Mouse (Mus musculus) thymus, adult 2 months (tissue): ENCODE measurements around the gene Rundc3a. TPM values are rescaled to one million over a fixed set of nuclear protein-coding genes. Genes with fewer than 3 reads are reported as not detected.
A peak's percentile ranks its signal among the peaks of the same experiment; 100 is the strongest.

Source experiments
- DNase-seq: peaks from one replicate; pipeline ENCODE4 v3.0.0; 2021
- H3K27ac ChIP-seq: fragments of 200-500 bp; 2 replicates; pipeline ENCODE4 v1.5.1; 2012; ENCODE audit warnings: low read length, control low read depth; ENCODE audit not compliant: control insufficient read depth, insufficient read depth
- H3K27me3 ChIP-seq: fragments of 200-500 bp; 2 replicates; pipeline ENCODE4 v1.6.1; 2012; ENCODE audit warnings: mild to moderate bottlenecking, low read length, moderate library complexity, mixed read lengths; ENCODE audit not compliant: control insufficient read depth, insufficient read depth
- H3K36me3 ChIP-seq: fragments of 200-500 bp; 2 replicates; pipeline ENCODE4 v1.6.1; 2012; ENCODE audit warnings: mild to moderate bottlenecking, low read length, moderate library complexity; ENCODE audit not compliant: control insufficient read depth, insufficient read depth
- H3K4me1 ChIP-seq: fragments of 200-500 bp; replicated peaks from 2 replicates; pipeline ENCODE4 v1.6.1; 2012; ENCODE audit warnings: low read length; ENCODE audit not compliant: control insufficient read depth, insufficient read depth
- H3K4me3 ChIP-seq: fragments of 200-500 bp; 2 replicates; pipeline ENCODE4 v1.5.1; 2012; ENCODE audit warnings: mild to moderate bottlenecking, low read length, control low read depth, moderate library complexity; ENCODE audit not compliant: control insufficient read depth, insufficient read depth
- CTCF ChIP-seq: fragments of 200-500 bp; IDR thresholded peaks from 2 replicates; pipeline ENCODE4 v1.5.1; 2012; ENCODE audit warnings: mild to moderate bottlenecking, control low read depth, low read length, moderate library complexity, borderline replicate concordance; ENCODE audit not compliant: control insufficient read depth, poor library complexity, insufficient read depth; ENCODE audit errors: extremely low read depth
- POLR2A ChIP-seq: fragments of 200-500 bp; IDR thresholded peaks from 2 replicates; pipeline ENCODE4 v1.6.1; 2012; ENCODE audit warnings: mild to moderate bottlenecking, low read length, control low read depth, moderate library complexity; ENCODE audit not compliant: control insufficient read depth, poor library complexity, insufficient read depth; ENCODE audit errors: extremely low read depth
- WGBS: fragments of 180-500 bp; shearing (Covaris S2); methylation state at CpG from one replicate; pipeline ENCODE4 v1.1.7; 2018; 5-methylcytosine and 5-hydroxymethylcytosine counted together
- polyA plus RNA-seq: library from polyadenylated mRNA; depleted of rRNA; stranded (reverse); fragments of >200 nt; gene quantifications from 2 replicates; pipeline ENCODE4 v1.2.3, GENCODE M21; 2012

Rundc3a gene
- polyA plus RNA-seq, 1 experiment: 8.1 TPM

GRCm38 (mm10) chr11:102437120-102438061 lies 44.2 kb downstream of the Rundc3a start:
- H3K27me3 ChIP-seq: peaks cover 3% of the 10 kb centered on the region; the same call in 1 of the 2 replicates
- peaks cover 16% of the 10 kb centered on the region for H3K4me1 ChIP-seq
- no peaks in the 10 kb centered on the region for H3K36me3 ChIP-seq
- H3K27ac ChIP-seq: no peak overlapping the region
- no peak for TF ChIP-seq CTCF
- TF ChIP-seq POLR2A: no peak
- DNase-seq: no peak
- 59% methylated on average over 87 of the region's 87 CpGs for WGBS
- H3K4me3 ChIP-seq: peak overlapping the region; percentile 24

DNA sequence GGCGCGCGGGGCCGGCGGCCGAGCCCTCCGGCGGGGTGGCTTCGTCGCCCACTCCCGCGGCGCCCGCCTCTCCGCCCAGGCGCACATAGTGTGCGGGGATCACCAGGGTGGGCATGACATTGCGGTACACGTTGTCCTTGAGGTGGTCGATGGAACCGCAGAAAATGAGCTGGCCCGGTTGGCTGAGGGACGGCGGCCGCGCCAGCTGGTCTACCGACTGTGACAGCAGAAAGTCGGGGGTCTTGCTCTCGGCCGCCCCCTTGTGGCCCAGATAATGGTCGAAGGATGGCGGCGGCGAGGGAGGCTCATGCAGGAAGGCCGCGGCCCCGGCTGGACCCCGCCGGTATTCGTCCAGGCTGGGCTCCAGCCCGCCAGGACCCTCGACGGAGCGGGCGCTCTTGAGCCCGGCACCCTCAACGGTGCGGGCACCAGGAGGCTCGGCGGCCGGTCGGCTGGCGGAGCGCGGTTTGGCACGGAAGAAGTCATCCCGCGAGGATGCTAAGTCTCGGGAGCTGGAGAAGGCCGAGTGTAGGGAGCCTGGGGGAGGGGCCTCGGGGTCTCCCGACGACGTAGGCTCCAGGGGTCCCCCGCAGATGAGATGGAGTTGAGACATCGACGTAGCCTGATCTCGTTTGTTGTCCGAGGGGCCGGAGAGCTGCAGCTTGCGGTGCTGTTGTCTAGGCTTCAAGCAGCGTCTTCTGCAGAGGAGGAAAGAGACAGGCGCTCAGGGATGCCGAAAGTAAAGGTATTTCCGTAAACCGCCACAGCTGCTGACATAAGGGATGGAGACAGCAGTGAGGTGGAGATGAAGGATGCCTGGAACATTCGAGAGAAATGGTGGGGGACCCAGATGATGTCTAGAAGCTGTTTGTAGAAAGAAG lies 45.2 kb downstream of the Rundc3a start:
- 50% methylated on average over 77 of the region's 77 CpGs for WGBS
- DNase-seq: peak; percentile 71
- Histone ChIP-seq H3K27ac (no peak overlapping the region), H3K36me3 (no peaks in the 10 kb centered on the region), H3K4me1 (0 out of 2 replicates have a peak, but pooled peaks cover 9% of the 10 kb centered on the region), H3K4me3 (peak overlapping the region; percentile 24), H3K27me3 (peaks cover 3% of the 10 kb centered on the region; the same call in 1 of the 2 replicates)
- TF ChIP-seq POLR2A (no peak), CTCF (peak; percentile 81)

DNA sequence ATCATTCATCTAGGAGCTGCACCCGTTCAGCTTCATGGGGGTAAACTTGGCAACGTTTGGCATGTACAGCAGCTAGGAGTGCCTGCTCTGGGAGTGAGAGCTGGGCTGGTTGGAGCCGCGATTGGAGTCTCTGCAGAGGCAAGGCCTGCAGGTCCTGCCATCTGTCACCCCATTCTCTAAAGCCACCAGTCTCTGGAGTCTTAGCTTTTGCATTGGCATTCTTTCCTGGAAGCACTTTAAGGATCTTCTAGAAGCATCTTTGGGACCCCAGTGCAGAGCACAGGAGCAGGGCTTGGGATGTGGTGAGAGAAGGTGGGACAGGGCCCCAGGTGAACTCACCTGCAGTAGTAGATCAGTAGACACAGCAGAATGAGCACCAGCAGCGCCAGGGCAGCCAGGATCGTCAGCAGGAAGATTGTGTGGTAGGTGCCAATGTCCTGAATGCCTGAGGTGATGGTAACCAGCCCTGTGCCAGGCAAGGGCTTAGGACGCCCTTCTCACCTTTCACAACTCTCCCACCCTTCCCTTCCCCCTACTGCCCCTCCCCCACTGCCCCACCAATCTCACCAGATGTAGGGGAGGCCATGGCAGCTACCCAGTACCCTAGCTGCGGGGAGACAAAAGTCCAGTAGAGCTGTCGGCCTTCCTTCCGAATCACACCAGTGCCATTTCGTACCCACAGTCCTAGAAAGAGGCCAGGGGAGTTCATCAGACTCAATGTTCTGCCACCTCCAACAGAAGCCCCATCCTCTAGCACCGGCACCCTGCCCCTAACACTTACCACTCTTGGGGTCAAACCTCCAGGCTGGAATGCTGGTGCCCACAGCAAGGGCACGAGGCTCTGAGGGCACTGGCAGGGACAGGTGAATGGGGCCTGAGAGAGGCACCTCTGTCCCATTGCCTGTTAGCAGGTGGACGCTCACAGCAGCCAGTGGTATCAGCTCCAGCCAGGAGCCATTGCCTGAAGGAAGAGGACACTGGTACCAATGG lies 46.2 kb downstream of the Rundc3a start:
- Histone ChIP-seq H3K36me3 (no peaks in the 10 kb centered on the region), H3K27me3 (peaks cover 3% of the 10 kb centered on the region; the same call in 1 of the 2 replicates), H3K4me1 (0 out of 2 replicates have a peak, but pooled peaks cover 9% of the 10 kb centered on the region), H3K27ac (no peak overlapping the region), H3K4me3 (no peak overlapping the region)
- 95% methylated on average over 14 of the region's 14 CpGs for WGBS
- no peak for DNase-seq
- TF ChIP-seq POLR2A: no peak
- no peak for TF ChIP-seq CTCF

GRCm38 (mm10) chr11:102440255-102440654 lies 47.1 kb downstream of the Rundc3a start:
- H3K4me3 ChIP-seq: no peak overlapping the region
- H3K27me3 ChIP-seq: peaks cover 3% of the 10 kb centered on the region; the same call in 1 of the 2 replicates
- TF ChIP-seq CTCF: no peak
- H3K27ac ChIP-seq: no peak overlapping the region
- H3K36me3 ChIP-seq: no peaks in the 10 kb centered on the region
- WGBS: 92% methylated on average over 8 of the region's 8 CpGs
- 0 out of 2 replicates have a peak, but pooled peaks cover 9% of the 10 kb centered on the region for H3K4me1 ChIP-seq
- no peak for DNase-seq

- 93% methylated on average over 3 of the region's 3 CpGs for WGBS
- Histone ChIP-seq H3K4me1 (0 out of 2 replicates have a peak, but pooled peaks cover 9% of the 10 kb centered on the region), H3K36me3 (no peaks in the 10 kb centered on the region), H3K27ac (no peak overlapping the region), H3K27me3 (peaks cover 4% of the 10 kb centered on the region; the same call in 1 of the 2 replicates), H3K4me3 (no peak overlapping the region)
- TF ChIP-seq POLR2A (no peak), CTCF (no peak)
- no peak for DNase-seq
Measured at GRCm38 (mm10) chr11:102441434-102441833, 48.2 kb downstream of the Rundc3a start.
